In the genomic region with DNA sequence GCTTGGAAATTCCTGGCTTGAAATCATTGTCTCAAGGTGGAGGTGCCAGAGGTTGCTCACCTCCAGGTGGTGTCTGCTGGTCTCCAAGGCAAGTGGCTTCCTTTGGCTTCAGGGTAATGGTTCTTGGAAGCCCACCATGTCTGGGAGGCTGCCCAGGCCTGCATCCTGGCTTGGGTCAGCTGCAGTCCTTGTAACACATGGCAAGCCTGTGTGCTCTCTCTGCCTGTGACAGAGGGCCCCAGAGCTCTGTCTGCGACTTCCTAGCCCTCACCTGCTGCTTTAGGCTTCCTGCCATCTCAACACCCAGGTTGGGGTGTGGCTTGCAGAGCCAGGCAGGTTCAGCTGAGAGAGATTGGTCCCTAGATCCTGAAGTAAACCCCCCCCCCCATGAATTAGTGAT, we compare ENCODE assay signal across 8 mouse cellular contexts. TPM values are rescaled to one million over a fixed set of nuclear protein-coding genes. Genes with fewer than 3 reads are reported as not detected.
DNase-seq lines count a peak whose midpoint lies in the region; ATAC-seq lines count a peak whose summit lies in the region.

No protein-coding gene starts in this region.

- peaks cover 29% of the 10 kb centered on the region for H3K36me3 ChIP-seq in kidney, embryonic 14.5 days (ENCODE audit: control insufficient read depth, insufficient read depth, low read length)
- peaks cover 36% of the 10 kb centered on the region for H3K36me3 ChIP-seq in hindbrain, embryonic 12.5 days
- peaks cover 17% of the 10 kb centered on the region for H3K36me3 ChIP-seq in midbrain, embryonic 14.5 days (ENCODE audit: control insufficient read depth, insufficient read depth, low read length)

- no peaks in the 10 kb centered on the region for H3K9me3 ChIP-seq in kidney, embryonic 14.5 days (ENCODE audit: control insufficient read depth, low read length)
- H3K9me3 ChIP-seq in hindbrain, embryonic 12.5 days (replicated peaks) = no peaks in the 10 kb centered on the region
- no peaks in the 10 kb centered on the region for H3K9me3 ChIP-seq in midbrain, embryonic 14.5 days (ENCODE audit: control insufficient read depth, low read length)

- peak overlapping the region; percentile 97 for H3K4me2 ChIP-seq in kidney, embryonic 14.5 days (replicated peaks; ENCODE audit: low read depth, low read length)
- peak overlapping the region; percentile 99 for H3K4me2 ChIP-seq in hindbrain, embryonic 12.5 days (replicated peaks)
- H3K4me2 ChIP-seq in midbrain, embryonic 14.5 days (ENCODE audit: low read length) = peak overlapping the region; percentile 86

- WGBS in kidney, embryonic 14.5 days = 68% methylated on average over 1 of the region's 1 CpGs
- WGBS in hindbrain, embryonic 12.5 days = 81% methylated on average over 1 of the region's 1 CpGs
- WGBS in midbrain, embryonic 14.5 days = 65% methylated on average over 1 of the region's 1 CpGs

- H3K9ac ChIP-seq in kidney, embryonic 14.5 days (ENCODE audit: low read depth, low read length) = peak overlapping the region; percentile 92
- peak overlapping the region; percentile 91 for H3K9ac ChIP-seq in hindbrain, embryonic 12.5 days
- peak overlapping the region; percentile 78 for H3K9ac ChIP-seq in midbrain, embryonic 14.5 days (replicated peaks; ENCODE audit: low read length)

- ATAC-seq in kidney, embryonic 14.5 days (ENCODE audit: low FRiP score, low TSS enrichment) = no peak
- ATAC-seq in hindbrain, embryonic 12.5 days (ENCODE audit: low FRiP score) = no peak
- ATAC-seq in midbrain, embryonic 14.5 days (ENCODE audit: low FRiP score, low TSS enrichment) = no peak
- ATAC-seq in granulocyte monocyte progenitor cell, adult 5-6 weeks (replicated peaks; ENCODE audit: poor library complexity, severe bottlenecking) = no peak

- H3K4me1 ChIP-seq in kidney, embryonic 14.5 days (ENCODE audit: control insufficient read depth, insufficient read depth, low read length) = peaks cover 22% of the 10 kb centered on the region
- H3K4me1 ChIP-seq in hindbrain, embryonic 12.5 days = peaks cover 38% of the 10 kb centered on the region
- H3K4me1 ChIP-seq in midbrain, embryonic 14.5 days (ENCODE audit: control insufficient read depth, insufficient read depth, low read length) = peaks cover 35% of the 10 kb centered on the region

- H3K27me3 ChIP-seq in kidney, embryonic 14.5 days (ENCODE audit: control insufficient read depth, insufficient read depth, low read length) = no peaks in the 10 kb centered on the region
- H3K27me3 ChIP-seq in hindbrain, embryonic 12.5 days = no peaks in the 10 kb centered on the region
- no peaks in the 10 kb centered on the region for H3K27me3 ChIP-seq in midbrain, embryonic 14.5 days (ENCODE audit: control insufficient read depth, insufficient read depth, low read length)

- H3K27ac ChIP-seq in kidney, embryonic 14.5 days (ENCODE audit: low read depth, low read length) = no peak overlapping the region
- peak overlapping the region; percentile 50; the same call in 1 of the 2 replicates for H3K27ac ChIP-seq in hindbrain, embryonic 12.5 days
- H3K27ac ChIP-seq in midbrain, embryonic 14.5 days (replicated peaks; ENCODE audit: low read depth, low read length) = peak overlapping the region; percentile 42; the same call in 1 of the 2 replicates

- no peak for DNase-seq in kidney, postnatal 36 days
- peak; percentile 76 to 81 for DNase-seq in cerebellum, postnatal 14 days
- no peak for DNase-seq in midbrain, embryonic 14.5 days
- DNase-seq in Muller cell, postnatal 12 days (ENCODE audit: inconsistent ontology term) = no peak
- no peak for DNase-seq in urinary bladder, postnatal 25 days (ENCODE audit: low spot score)

- peak overlapping the region; percentile 93 for H3K4me3 ChIP-seq in kidney, embryonic 14.5 days (ENCODE audit: low read length)
- peak overlapping the region; percentile 94 for H3K4me3 ChIP-seq in hindbrain, embryonic 12.5 days
- peak overlapping the region; percentile 83 for H3K4me3 ChIP-seq in midbrain, embryonic 14.5 days (replicated peaks; ENCODE audit: low read depth, low read length)

RNA-seq across cellular contexts. Expression of gene Stk11, which starts 2.1 kb away (rescaled TPM):
- 26.6 and 42.0 TPM in 2 replicates for polyA plus RNA-seq in kidney, embryonic 14.5 days (2014; fragmentation: Nextera tagmentation; extraction: Ambion mirVana)
- 13.1 and 16.1 TPM in 2 replicates for polyA plus RNA-seq in hindbrain, embryonic 12.5 days (2016; fragmentation: Nextera tagmentation; extraction: Ambion mirVana)
- 26.5 and 38.7 TPM in 2 replicates for polyA plus RNA-seq in midbrain, embryonic 14.5 days (2014; fragmentation: Nextera tagmentation; extraction: Ambion mirVana)
- total RNA-seq in granulocyte monocyte progenitor cell, adult 5-6 weeks (2014; fragmentation: Nextera tagmentation) = 94.5 and 150 TPM in 2 replicates
- total RNA-seq in granulocyte monocyte progenitor cell, adult 5-6 weeks (2017) = 121 and 132 TPM in 2 replicates

RNA-seq across cellular contexts. Expression of gene Sbno2, which starts 12.4 kb away (rescaled TPM):
- 10.6 and 14.8 TPM in 2 replicates for polyA plus RNA-seq in kidney, embryonic 14.5 days (2014; fragmentation: Nextera tagmentation; extraction: Ambion mirVana)
- polyA plus RNA-seq in hindbrain, embryonic 12.5 days (2016; fragmentation: Nextera tagmentation; extraction: Ambion mirVana) = 15.1 TPM in 2 replicates
- 13.2 and 13.3 TPM in 2 replicates for polyA plus RNA-seq in midbrain, embryonic 14.5 days (2014; fragmentation: Nextera tagmentation; extraction: Ambion mirVana)
- 42.4 and 43.6 TPM in 2 replicates for total RNA-seq in granulocyte monocyte progenitor cell, adult 5-6 weeks (2014; fragmentation: Nextera tagmentation)
- 18.0 and 24.5 TPM in 2 replicates for total RNA-seq in granulocyte monocyte progenitor cell, adult 5-6 weeks (2017)

RNA-seq across cellular contexts. Expression of gene Atp5d, which starts 20.7 kb away (rescaled TPM):
- polyA plus RNA-seq in kidney, embryonic 14.5 days (2014; fragmentation: Nextera tagmentation; extraction: Ambion mirVana) = 519 and 582 TPM in 2 replicates
- 351 and 385 TPM in 2 replicates for polyA plus RNA-seq in hindbrain, embryonic 12.5 days (2016; fragmentation: Nextera tagmentation; extraction: Ambion mirVana)
- polyA plus RNA-seq in midbrain, embryonic 14.5 days (2014; fragmentation: Nextera tagmentation; extraction: Ambion mirVana) = 407 and 480 TPM in 2 replicates
- 193 and 253 TPM in 2 replicates for total RNA-seq in granulocyte monocyte progenitor cell, adult 5-6 weeks (2014; fragmentation: Nextera tagmentation)
- 47.4 and 49.6 TPM in 2 replicates for total RNA-seq in granulocyte monocyte progenitor cell, adult 5-6 weeks (2017)

RNA-seq across cellular contexts. Expression of gene Cbarp, which starts 22.9 kb away (rescaled TPM):
- polyA plus RNA-seq in kidney, embryonic 14.5 days (2014; fragmentation: Nextera tagmentation; extraction: Ambion mirVana) = 8.1 and 8.4 TPM in 2 replicates
- 18.4 and 22.3 TPM in 2 replicates for polyA plus RNA-seq in hindbrain, embryonic 12.5 days (2016; fragmentation: Nextera tagmentation; extraction: Ambion mirVana)
- polyA plus RNA-seq in midbrain, embryonic 14.5 days (2014; fragmentation: Nextera tagmentation; extraction: Ambion mirVana) = 78.9 and 101 TPM in 2 replicates
- total RNA-seq in granulocyte monocyte progenitor cell, adult 5-6 weeks (2014; fragmentation: Nextera tagmentation) = 0.73 and 5.3 TPM in 2 replicates
- 0.36 TPM in 1 of 2 replicates, not detected in the other for total RNA-seq in granulocyte monocyte progenitor cell, adult 5-6 weeks (2017)

RNA-seq across cellular contexts. Expression of gene Midn, which starts 30.3 kb away (rescaled TPM):
- 42.3 and 46.2 TPM in 2 replicates for polyA plus RNA-seq in kidney, embryonic 14.5 days (2014; fragmentation: Nextera tagmentation; extraction: Ambion mirVana)
- 42.1 and 54.5 TPM in 2 replicates for polyA plus RNA-seq in hindbrain, embryonic 12.5 days (2016; fragmentation: Nextera tagmentation; extraction: Ambion mirVana)
- polyA plus RNA-seq in midbrain, embryonic 14.5 days (2014; fragmentation: Nextera tagmentation; extraction: Ambion mirVana) = 62.6 and 65.6 TPM in 2 replicates
- total RNA-seq in granulocyte monocyte progenitor cell, adult 5-6 weeks (2014; fragmentation: Nextera tagmentation) = 26.7 and 36.8 TPM in 2 replicates
- 10.0 and 17.4 TPM in 2 replicates for total RNA-seq in granulocyte monocyte progenitor cell, adult 5-6 weeks (2017)

Comparison
In these comparisons a context has a peak if more than half of its experiments do, and no peak if none do; other contexts are left out.
1. DNase-seq: peak in cerebellum, postnatal 14 days (2 of 2); none in kidney, postnatal 36 days (0 of 2), midbrain, embryonic 14.5 days (single experiment), Muller cell, postnatal 12 days (single experiment) and urinary bladder, postnatal 25 days (single experiment).
2. Peak in every context shown above with its lines, with median percentiles within 50 percentile points of each other: H3K4me2 ChIP-seq, H3K4me3 ChIP-seq and H3K9ac ChIP-seq.